Mouse (Mus musculus) ES-Bruce4 (cell line): ENCODE data around the gene Ankrd27.

ENCODE experiments used
- CTCF ChIP-seq: IDR thresholded peaks from one replicate; pipeline ENCODE4 v1.8.1; 2011; ENCODE audit warnings: low read depth, low read length
- EP300 ChIP-seq: IDR thresholded peaks from 2 replicates; pipeline ENCODE4 v1.6.1; 2011; ENCODE audit warnings: low read depth, low read length; ENCODE audit not compliant: insufficient read depth
- POLR2A ChIP-seq: IDR thresholded peaks from one replicate; pipeline ENCODE4 v1.8.1; 2011; ENCODE audit warnings: low read length; ENCODE audit not compliant: insufficient read depth

GRCm38 (mm10) chr7:35584786-35585190, 1.3 kb upstream of the Ankrd27 start:
- TF ChIP-seq POLR2A (no peak), CTCF (no peak), EP300 (no peak)
